Mouse (Mus musculus): ENCODE results near the gene Gm37240. TPM values are rescaled to one million over a fixed set of nuclear protein-coding genes. Genes with fewer than 3 reads are reported as not detected.

The Gm37240 gene
- polyA plus RNA-seq, 1 experiment from 2014 or later = 13.4 TPM

DNA sequence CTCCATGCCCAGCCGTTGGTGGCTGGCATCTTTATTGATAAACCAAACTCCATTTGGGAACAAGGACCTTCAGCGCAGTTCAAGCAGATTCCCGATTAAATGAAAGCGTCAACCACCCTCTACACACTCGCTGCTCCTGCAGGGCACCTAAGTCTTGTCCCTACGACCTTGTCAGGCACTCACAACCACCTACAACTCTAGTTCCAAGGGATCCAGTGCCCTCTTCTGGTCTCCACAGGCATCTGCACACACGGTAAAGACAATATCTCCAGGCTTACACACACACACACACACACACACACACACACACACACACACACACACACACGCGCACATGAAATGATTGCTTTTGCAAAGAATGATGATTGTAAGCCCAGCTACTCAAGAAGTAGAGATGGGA, 1255.7 kb downstream of the Gm37240 start:
- H3K9me3 ChIP-seq (ENCODE audit: control insufficient read depth, low read length) = no peaks in the 10 kb centered on the region
- H3K4me1 ChIP-seq (ENCODE audit: control insufficient read depth, insufficient read depth, low read length) = no peaks in the 10 kb centered on the region
- no peak overlapping the region for H3K9ac ChIP-seq (ENCODE audit: low read depth, low read length)
- 92% methylated on average over 9 of the region's 9 CpGs for WGBS
- no peak overlapping the region for H3K27ac ChIP-seq (replicated peaks; ENCODE audit: low read depth, low read length)
- H3K4me3 ChIP-seq (ENCODE audit: low read depth, low read length) = no peak overlapping the region
- H3K36me3 ChIP-seq (ENCODE audit: control insufficient read depth, insufficient read depth, low read length) = no peaks in the 10 kb centered on the region
- DNase-seq (ENCODE audit: low spot score) = no peak
- no peak for ATAC-seq (ENCODE audit: low read depth)
- H3K27me3 ChIP-seq (replicated peaks; ENCODE audit: control insufficient read depth, insufficient read depth, low read length) = no peaks in the 10 kb centered on the region
- no peak overlapping the region for H3K4me2 ChIP-seq (ENCODE audit: low read depth, low read length)

DNA sequence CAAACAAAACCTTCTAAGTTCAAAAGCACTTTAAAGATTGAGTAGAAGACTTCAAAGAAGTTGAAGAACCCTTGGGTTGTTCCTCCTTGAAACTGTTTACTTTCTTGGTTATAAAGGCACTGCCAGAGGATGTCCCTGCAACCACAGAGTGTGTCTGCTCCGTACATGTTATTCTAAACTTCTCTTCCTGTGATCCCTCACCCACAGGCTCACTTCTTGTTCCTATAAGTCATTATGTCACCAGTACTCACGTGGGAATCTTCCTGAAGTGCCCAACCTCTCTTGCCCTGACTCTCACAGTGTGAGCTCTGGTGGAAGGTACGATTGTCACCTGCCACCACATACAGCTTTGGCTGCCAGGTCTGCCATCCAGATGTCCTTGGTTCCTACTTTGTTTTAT, 1265.3 kb downstream of the Gm37240 start:
- WGBS = 48% methylated on average over 3 of the region's 3 CpGs
- H3K36me3 ChIP-seq (ENCODE audit: control insufficient read depth, insufficient read depth, low read length) = no peaks in the 10 kb centered on the region

DNA sequence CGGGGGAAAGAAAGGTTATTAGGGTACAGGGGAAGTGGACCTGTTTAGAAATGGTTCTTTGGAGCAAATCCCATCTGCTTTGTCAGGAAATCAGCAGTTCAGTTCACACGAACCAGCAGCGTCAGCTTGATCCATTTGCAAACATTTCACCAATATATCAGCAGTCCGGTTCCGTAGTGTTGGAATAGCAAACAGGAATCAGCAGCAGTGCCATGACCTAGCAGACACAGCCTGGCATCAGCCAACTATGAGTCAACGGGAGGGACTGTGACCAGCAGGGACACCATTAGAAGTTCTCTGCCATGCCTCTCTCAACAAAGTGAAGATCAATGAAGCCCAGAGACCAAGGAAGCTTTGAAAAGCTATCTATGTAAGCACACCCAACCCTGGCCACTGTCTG, 1267.6 kb downstream of the Gm37240 start:
- no peak overlapping the region for H3K9ac ChIP-seq (ENCODE audit: low read depth, low read length)
- WGBS = 91% methylated on average over 6 of the region's 6 CpGs
- DNase-seq (ENCODE audit: low spot score) (no peak), ATAC-seq (ENCODE audit: low read depth) (no peak)
- H3K4me3 ChIP-seq (ENCODE audit: low read depth, low read length) = no peak overlapping the region
- no peak overlapping the region for H3K4me2 ChIP-seq (ENCODE audit: low read depth, low read length)
- no peaks in the 10 kb centered on the region for H3K4me1 ChIP-seq (ENCODE audit: control insufficient read depth, insufficient read depth, low read length)
- no peak overlapping the region for H3K27ac ChIP-seq (replicated peaks; ENCODE audit: low read depth, low read length)
- no peaks in the 10 kb centered on the region for H3K36me3 ChIP-seq (ENCODE audit: control insufficient read depth, insufficient read depth, low read length)
- no peaks in the 10 kb centered on the region for H3K27me3 ChIP-seq (replicated peaks; ENCODE audit: control insufficient read depth, insufficient read depth, low read length)
- H3K9me3 ChIP-seq (ENCODE audit: control insufficient read depth, low read length) = no peaks in the 10 kb centered on the region

More for the DNA sequence above, 1265.3 kb downstream of the Gm37240 start:
- Histone ChIP-seq H3K4me2 (ENCODE audit: low read depth, low read length) (no peak overlapping the region), H3K27ac (replicated peaks; ENCODE audit: low read depth, low read length) (no peak overlapping the region), H3K27me3 (replicated peaks; ENCODE audit: control insufficient read depth, insufficient read depth, low read length) (no peaks in the 10 kb centered on the region), H3K9me3 (ENCODE audit: control insufficient read depth, low read length) (no peaks in the 10 kb centered on the region), H3K4me3 (ENCODE audit: low read depth, low read length) (no peak overlapping the region), H3K9ac (ENCODE audit: low read depth, low read length) (no peak overlapping the region), H3K4me1 (ENCODE audit: control insufficient read depth, insufficient read depth, low read length) (peaks cover 3% of the 10 kb centered on the region; the same call in 1 of the 2 replicates)
- DNase-seq (ENCODE audit: low spot score) (no peak), ATAC-seq (ENCODE audit: low read depth) (no peak)

DNA sequence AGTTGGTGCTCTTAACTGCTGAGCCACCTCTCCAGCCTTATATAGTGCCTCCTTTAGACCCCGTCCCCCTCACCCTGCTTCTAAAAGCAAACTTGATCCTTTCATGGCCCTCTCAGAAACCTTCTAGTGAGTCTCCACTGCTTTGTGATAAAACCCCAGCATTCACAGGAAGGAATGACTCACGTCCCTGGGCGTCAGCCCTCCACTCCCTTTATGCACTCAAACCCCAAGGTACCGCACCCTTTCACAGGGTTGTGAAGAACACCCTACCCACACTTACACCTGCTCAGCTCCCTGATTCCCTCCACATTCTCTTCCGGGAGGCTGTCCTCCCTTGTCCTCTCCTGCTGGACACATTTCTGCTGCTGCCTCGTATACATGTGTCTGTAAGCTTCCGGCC, 1268.3 kb downstream of the Gm37240 start:
- WGBS = 95% methylated on average over 7 of the region's 7 CpGs
- ATAC-seq (ENCODE audit: low read depth) = no peak

DNA sequence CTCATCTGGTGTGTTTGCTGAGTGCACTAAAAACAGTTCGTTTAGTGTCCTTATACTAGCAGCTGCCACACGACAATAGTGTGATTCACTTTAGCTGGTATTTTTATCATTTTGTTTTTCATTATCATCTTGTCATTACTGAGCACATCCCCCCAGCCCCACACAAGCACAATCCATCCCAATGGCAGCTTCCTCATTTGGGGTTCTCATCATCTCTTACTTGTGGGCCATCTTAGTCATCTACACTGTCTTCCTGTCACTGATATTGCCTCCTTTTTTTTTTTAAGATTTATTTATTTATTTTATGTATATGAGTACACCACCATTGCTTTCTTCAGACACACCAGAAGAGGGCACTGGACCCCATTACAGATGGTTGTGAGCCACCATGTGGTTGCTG, 1268.7 kb downstream of the Gm37240 start:
- H3K27ac ChIP-seq (replicated peaks; ENCODE audit: low read depth, low read length) = no peak overlapping the region
- DNase-seq (ENCODE audit: low spot score) (no peak), ATAC-seq (ENCODE audit: low read depth) (no peak)
- 88% methylated on average over 2 of the region's 2 CpGs for WGBS
- no peaks in the 10 kb centered on the region for H3K27me3 ChIP-seq (replicated peaks; ENCODE audit: control insufficient read depth, insufficient read depth, low read length)
- H3K9me3 ChIP-seq (ENCODE audit: control insufficient read depth, low read length) = no peaks in the 10 kb centered on the region
- no peaks in the 10 kb centered on the region for H3K36me3 ChIP-seq (ENCODE audit: control insufficient read depth, insufficient read depth, low read length)
- no peak overlapping the region for H3K4me3 ChIP-seq (ENCODE audit: low read depth, low read length)
- no peaks in the 10 kb centered on the region for H3K4me1 ChIP-seq (ENCODE audit: control insufficient read depth, insufficient read depth, low read length)
- H3K9ac ChIP-seq (ENCODE audit: low read depth, low read length) = no peak overlapping the region
- H3K4me2 ChIP-seq (ENCODE audit: low read depth, low read length) = no peak overlapping the region

More for the DNA sequence above, 1268.3 kb downstream of the Gm37240 start:
- no peaks in the 10 kb centered on the region for H3K4me1 ChIP-seq (ENCODE audit: control insufficient read depth, insufficient read depth, low read length)
- H3K36me3 ChIP-seq (ENCODE audit: control insufficient read depth, insufficient read depth, low read length) = no peaks in the 10 kb centered on the region
- DNase-seq (ENCODE audit: low spot score) = no peak
- H3K4me2 ChIP-seq (ENCODE audit: low read depth, low read length) = no peak overlapping the region
- H3K4me3 ChIP-seq (ENCODE audit: low read depth, low read length) = no peak overlapping the region
- H3K9me3 ChIP-seq (ENCODE audit: control insufficient read depth, low read length) = no peaks in the 10 kb centered on the region
- H3K9ac ChIP-seq (ENCODE audit: low read depth, low read length) = no peak overlapping the region
- H3K27me3 ChIP-seq (replicated peaks; ENCODE audit: control insufficient read depth, insufficient read depth, low read length) = no peaks in the 10 kb centered on the region
- no peak overlapping the region for H3K27ac ChIP-seq (replicated peaks; ENCODE audit: low read depth, low read length)

DNA sequence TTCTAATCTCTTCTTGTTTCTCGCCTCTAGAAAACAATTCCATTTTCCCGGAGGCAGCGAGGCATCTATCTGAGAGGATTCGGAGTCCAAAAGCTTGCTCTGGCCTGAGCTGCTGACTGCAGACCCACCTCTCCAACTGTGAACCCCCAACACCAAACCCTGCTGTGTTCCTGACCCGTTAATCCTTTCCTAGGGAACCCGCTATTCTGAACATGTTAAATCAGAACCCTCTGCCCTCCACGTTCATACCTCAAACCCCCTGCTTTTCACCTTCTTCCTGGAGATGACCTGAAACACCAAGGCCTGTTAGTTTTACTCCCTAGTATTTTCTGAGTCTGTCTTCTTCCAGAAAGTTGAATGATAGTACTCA, 1271.5 kb downstream of the Gm37240 start:
- ATAC-seq (ENCODE audit: low read depth) (no peak), DNase-seq (ENCODE audit: low spot score) (no peak)
- 0 out of 2 replicates have a peak, but pooled peaks cover 4% of the 10 kb centered on the region for H3K9me3 ChIP-seq (ENCODE audit: control insufficient read depth, low read length)
- H3K9ac ChIP-seq (ENCODE audit: low read depth, low read length) = no peak overlapping the region
- no peak overlapping the region for H3K4me2 ChIP-seq (ENCODE audit: low read depth, low read length)
- no peaks in the 10 kb centered on the region for H3K27me3 ChIP-seq (replicated peaks; ENCODE audit: control insufficient read depth, insufficient read depth, low read length)
- H3K4me1 ChIP-seq (ENCODE audit: control insufficient read depth, insufficient read depth, low read length) = no peaks in the 10 kb centered on the region
- H3K27ac ChIP-seq (replicated peaks; ENCODE audit: low read depth, low read length) = no peak overlapping the region
- 38% methylated on average over 7 of the region's 7 CpGs for WGBS
- H3K36me3 ChIP-seq (ENCODE audit: control insufficient read depth, insufficient read depth, low read length) = no peaks in the 10 kb centered on the region
- H3K4me3 ChIP-seq (ENCODE audit: low read depth, low read length) = no peak overlapping the region

DNA sequence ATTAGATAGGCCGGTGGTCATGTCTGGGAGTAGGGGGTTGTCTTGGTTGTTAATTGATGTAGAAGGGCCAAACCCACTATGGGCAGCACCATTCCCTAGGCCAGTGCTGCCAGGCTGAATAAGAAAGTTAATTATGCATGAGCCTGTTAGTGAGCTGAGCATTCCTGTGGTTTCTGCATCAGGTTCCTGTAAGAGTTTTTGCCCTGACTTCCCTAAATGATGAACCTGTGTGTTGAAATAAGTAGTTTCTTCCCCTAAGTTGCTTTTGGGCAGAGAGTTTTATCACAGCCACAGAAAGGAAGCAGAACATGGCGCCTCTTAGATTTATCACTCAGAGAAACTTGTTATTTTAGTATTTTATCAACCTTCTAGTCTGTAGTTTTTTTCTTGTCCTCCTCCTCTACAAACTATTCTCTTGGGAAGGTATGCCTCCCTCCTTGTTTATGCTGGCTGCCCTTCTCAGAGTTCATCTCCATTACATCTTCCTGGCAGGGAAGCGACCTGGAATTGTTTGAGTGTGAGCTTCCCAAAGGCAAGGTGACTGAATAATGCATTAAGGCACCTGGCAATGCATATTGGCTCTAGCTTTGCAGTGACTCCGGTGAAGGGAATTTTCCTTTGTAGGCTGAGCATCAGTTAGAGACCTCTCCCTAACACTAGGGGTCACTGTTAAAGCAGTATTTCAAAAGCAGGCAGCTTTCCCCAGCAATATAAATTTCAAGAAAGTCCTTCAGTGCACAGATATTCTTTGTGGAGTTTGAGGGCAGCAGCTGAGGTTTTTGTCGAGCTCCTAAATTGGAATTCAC, 1272.1 kb downstream of the Gm37240 start:
- no peak overlapping the region for H3K9ac ChIP-seq (ENCODE audit: low read depth, low read length)
- no peak overlapping the region for H3K4me2 ChIP-seq (ENCODE audit: low read depth, low read length)
- H3K27ac ChIP-seq (replicated peaks; ENCODE audit: low read depth, low read length) = no peak overlapping the region
- 0 out of 2 replicates have a peak, but pooled peaks cover 4% of the 10 kb centered on the region for H3K9me3 ChIP-seq (ENCODE audit: control insufficient read depth, low read length)
- no peaks in the 10 kb centered on the region for H3K27me3 ChIP-seq (replicated peaks; ENCODE audit: control insufficient read depth, insufficient read depth, low read length)
- DNase-seq (ENCODE audit: low spot score) (peak; percentile 78), ATAC-seq (ENCODE audit: low read depth) (no peak)
- H3K4me3 ChIP-seq (ENCODE audit: low read depth, low read length) = no peak overlapping the region
- no peaks in the 10 kb centered on the region for H3K36me3 ChIP-seq (ENCODE audit: control insufficient read depth, insufficient read depth, low read length)
- H3K4me1 ChIP-seq (ENCODE audit: control insufficient read depth, insufficient read depth, low read length) = no peaks in the 10 kb centered on the region
- 26% methylated on average over 5 of the region's 5 CpGs for WGBS

DNA sequence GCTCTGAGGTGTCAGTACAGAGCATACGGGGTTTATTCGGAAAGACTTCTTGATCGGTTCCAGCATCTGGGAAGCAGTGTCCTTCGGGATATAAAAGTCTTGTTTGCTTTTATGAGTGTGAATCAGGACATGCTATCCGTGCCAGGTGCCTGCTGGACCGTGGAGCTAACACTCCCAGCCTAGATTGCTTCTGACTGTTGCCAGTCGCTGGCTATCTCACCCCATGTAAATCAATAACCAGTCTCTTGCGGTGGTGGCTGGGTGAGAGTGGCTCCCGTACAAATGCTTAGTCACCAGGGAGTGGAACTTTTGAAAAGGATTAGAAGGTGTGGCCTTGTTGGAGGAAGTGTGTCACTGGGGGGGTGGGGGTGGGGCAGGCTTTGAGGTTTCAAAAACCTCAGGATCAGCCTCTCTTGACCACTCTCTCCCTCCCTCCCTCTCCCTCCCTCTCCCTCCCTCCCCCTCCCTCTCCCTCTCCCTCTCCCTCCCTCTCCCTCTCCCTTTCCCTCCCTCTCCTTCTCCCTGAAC, 1277.1 kb downstream of the Gm37240 start:
- Histone ChIP-seq H3K27ac (replicated peaks; ENCODE audit: low read depth, low read length) (no peak overlapping the region), H3K27me3 (replicated peaks; ENCODE audit: control insufficient read depth, insufficient read depth, low read length) (no peaks in the 10 kb centered on the region), H3K4me3 (ENCODE audit: low read depth, low read length) (no peak overlapping the region), H3K4me2 (ENCODE audit: low read depth, low read length) (no peak overlapping the region), H3K9ac (ENCODE audit: low read depth, low read length) (no peak overlapping the region), H3K36me3 (ENCODE audit: control insufficient read depth, insufficient read depth, low read length) (no peaks in the 10 kb centered on the region), H3K9me3 (ENCODE audit: control insufficient read depth, low read length) (peaks cover 12% of the 10 kb centered on the region; the same call in 1 of the 2 replicates), H3K4me1 (ENCODE audit: control insufficient read depth, insufficient read depth, low read length) (no peaks in the 10 kb centered on the region)
- WGBS = 75% methylated on average over 9 of the region's 9 CpGs
- DNase-seq (ENCODE audit: low spot score) (no peak), ATAC-seq (ENCODE audit: low read depth) (no peak)

DNA sequence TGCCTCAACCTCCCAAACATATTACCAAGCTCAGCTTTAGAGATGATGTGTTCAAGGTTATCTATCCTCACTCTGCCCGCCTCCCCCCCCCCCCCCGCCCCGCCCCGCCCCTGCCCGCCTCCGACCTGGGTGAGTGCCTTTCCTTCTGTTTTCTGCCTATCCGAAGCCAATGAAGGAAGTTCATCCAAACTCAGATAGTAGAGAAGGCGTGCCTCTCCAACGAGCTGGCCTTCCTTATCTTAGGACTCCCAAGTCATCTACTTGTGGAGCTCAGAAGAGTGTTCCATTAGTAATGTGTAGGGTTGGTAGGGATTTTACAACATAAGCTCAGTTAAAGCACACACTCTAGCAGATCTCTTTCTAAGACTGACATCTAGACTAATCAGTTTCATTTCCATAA, 1284.1 kb downstream of the Gm37240 start:
- ATAC-seq (ENCODE audit: low read depth) (no peak), DNase-seq (ENCODE audit: low spot score) (no peak)
- Histone ChIP-seq H3K4me2 (ENCODE audit: low read depth, low read length) (no peak overlapping the region), H3K36me3 (ENCODE audit: control insufficient read depth, insufficient read depth, low read length) (no peaks in the 10 kb centered on the region), H3K27ac (replicated peaks; ENCODE audit: low read depth, low read length) (no peak overlapping the region; the same call in 1 of the 2 replicates), H3K4me1 (ENCODE audit: control insufficient read depth, insufficient read depth, low read length) (no peaks in the 10 kb centered on the region), H3K9me3 (ENCODE audit: control insufficient read depth, low read length) (peaks cover 9% of the 10 kb centered on the region; the same call in 1 of the 2 replicates), H3K9ac (ENCODE audit: low read depth, low read length) (no peak overlapping the region), H3K4me3 (ENCODE audit: low read depth, low read length) (no peak overlapping the region), H3K27me3 (replicated peaks; ENCODE audit: control insufficient read depth, insufficient read depth, low read length) (no peaks in the 10 kb centered on the region)
- 73% methylated on average over 6 of the region's 9 CpGs for WGBS
